Mouse (Mus musculus) midbrain, postnatal 0 days (tissue): Measurements from ENCODE around the gene Lrmda. TPM values are rescaled to one million over a fixed set of nuclear protein-coding genes. Genes with fewer than 3 reads are reported as not detected.

ENCODE experiments used
- ATAC-seq: fragments of 200-750 bp; cut with Nextera tagmentation; 2 replicates; pipeline ENCODE4 v1.8.0; 2017; ENCODE audit warnings: moderate number of reproducible peaks, mild to moderate bottlenecking, moderate TSS enrichment, moderate library complexity; ENCODE audit not compliant: low FRiP score
- DNase-seq: peaks from one replicate; pipeline ENCODE4 v3.0.0-alpha.2; 2015; ENCODE audit warnings: low spot score
- H3K27ac ChIP-seq: fragments of 300-500 bp; sonication (generic); 2 replicates; pipeline ENCODE4 v1.5.1; 2014; ENCODE audit warnings: low read depth, mild to moderate bottlenecking, low read length, mixed read lengths
- H3K27me3 ChIP-seq: fragments of 300-500 bp; sonication (generic); 2 replicates; pipeline ENCODE4 v1.6.1; 2014; ENCODE audit warnings: low read length, control low read depth, mixed read lengths; ENCODE audit not compliant: insufficient read depth
- H3K36me3 ChIP-seq: fragments of 300-500 bp; sonication (generic); 2 replicates; pipeline ENCODE4 v1.6.1; 2014; ENCODE audit warnings: low read length, control low read depth, mixed read lengths; ENCODE audit not compliant: insufficient read depth
- H3K4me1 ChIP-seq: fragments of 300-500 bp; sonication (generic); 2 replicates; pipeline ENCODE4 v1.6.1; 2014; ENCODE audit warnings: mild to moderate bottlenecking, control low read depth, antibody characterized with exemption, low read length, mixed read lengths; ENCODE audit not compliant: insufficient read depth
- H3K4me2 ChIP-seq: fragments of 300-500 bp; sonication (generic); 2 replicates; pipeline ENCODE4 v1.6.1; 2014; ENCODE audit warnings: low read depth, mild to moderate bottlenecking, low read length, mixed read lengths; ENCODE audit not compliant: poor library complexity, severe bottlenecking
- H3K4me3 ChIP-seq: fragments of 300-500 bp; sonication (generic); 2 replicates; pipeline ENCODE4 v1.5.1; 2014; ENCODE audit warnings: low read depth, mild to moderate bottlenecking, low read length, moderate library complexity
- H3K9ac ChIP-seq: fragments of 300-500 bp; sonication (generic); replicated peaks from 2 replicates; pipeline ENCODE4 v1.6.1; 2014; ENCODE audit warnings: mild to moderate bottlenecking, low read length, moderate library complexity, mixed read lengths; ENCODE audit not compliant: poor library complexity, severe bottlenecking
- H3K9me3 ChIP-seq: fragments of 300-500 bp; sonication (generic); 2 replicates; pipeline ENCODE4 v1.6.1; 2016; ENCODE audit warnings: low read length, control low read depth
- CTCF ChIP-seq: IDR thresholded peaks from 2 replicates; pipeline ENCODE4 v1.5.1; 2016; ENCODE audit warnings: antibody characterized with exemption, mild to moderate bottlenecking
- WGBS: fragments of 180-500 bp; shearing (Covaris S2); extraction: QIAGEN DNeasy Blood & Tissue Kit; methylation state at CpG from one replicate; pipeline ENCODE4 v1.1.7; 2014; 5-methylcytosine and 5-hydroxymethylcytosine counted together
- polyA plus RNA-seq: library from polyadenylated mRNA; unstranded; fragments of >200 nt; fragmentation: Nextera tagmentation; extraction: Ambion mirVana; gene quantifications from 2 replicates; pipeline ENCODE4 v1.2.1, GENCODE M21; 2015
- total RNA-seq: library from RNA; depleted of rRNA; stranded (reverse); fragments of >200 nt; gene quantifications from 2 replicates; pipeline ENCODE4 v1.2.3, GENCODE M21; 2014

Lrmda gene
- total and polyA plus RNA-seq, 2 experiments from 2014 or later, result 0.35 TPM; not detected in 1

DNA sequence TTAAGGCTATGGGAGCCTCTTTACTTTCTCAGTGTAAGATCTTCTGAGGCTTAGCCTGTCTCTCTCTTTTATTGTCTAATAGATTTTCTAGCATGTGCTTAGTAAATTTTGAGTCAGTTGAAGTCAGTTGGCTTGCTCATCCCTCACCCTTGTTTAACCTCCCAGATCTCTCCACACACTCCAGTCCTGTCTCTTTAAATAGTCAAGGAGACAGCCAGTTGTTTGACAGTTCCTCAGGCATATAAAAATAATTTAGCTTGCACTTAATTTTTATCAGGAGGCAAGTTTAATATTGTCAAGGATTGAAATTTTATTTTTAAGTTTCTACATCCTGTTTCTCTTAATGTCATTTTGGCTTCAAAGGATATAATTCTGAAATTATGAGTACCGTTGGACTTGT is 303.5 kb downstream of the Lrmda start:
- no peaks in the 10 kb centered on the region for H3K4me1 ChIP-seq
- ATAC-seq (no peak), DNase-seq (no peak)
- no peak for TF ChIP-seq CTCF
- no peaks in the 10 kb centered on the region for H3K9me3 ChIP-seq
- no peak overlapping the region for H3K9ac ChIP-seq
- no peaks in the 10 kb centered on the region for H3K27me3 ChIP-seq
- H3K4me3 ChIP-seq, result no peak overlapping the region
- no peak overlapping the region for H3K4me2 ChIP-seq
- no peaks in the 10 kb centered on the region for H3K36me3 ChIP-seq
- no peak overlapping the region for H3K27ac ChIP-seq
- 88% methylated on average over 1 of the region's 1 CpGs for WGBS

DNA sequence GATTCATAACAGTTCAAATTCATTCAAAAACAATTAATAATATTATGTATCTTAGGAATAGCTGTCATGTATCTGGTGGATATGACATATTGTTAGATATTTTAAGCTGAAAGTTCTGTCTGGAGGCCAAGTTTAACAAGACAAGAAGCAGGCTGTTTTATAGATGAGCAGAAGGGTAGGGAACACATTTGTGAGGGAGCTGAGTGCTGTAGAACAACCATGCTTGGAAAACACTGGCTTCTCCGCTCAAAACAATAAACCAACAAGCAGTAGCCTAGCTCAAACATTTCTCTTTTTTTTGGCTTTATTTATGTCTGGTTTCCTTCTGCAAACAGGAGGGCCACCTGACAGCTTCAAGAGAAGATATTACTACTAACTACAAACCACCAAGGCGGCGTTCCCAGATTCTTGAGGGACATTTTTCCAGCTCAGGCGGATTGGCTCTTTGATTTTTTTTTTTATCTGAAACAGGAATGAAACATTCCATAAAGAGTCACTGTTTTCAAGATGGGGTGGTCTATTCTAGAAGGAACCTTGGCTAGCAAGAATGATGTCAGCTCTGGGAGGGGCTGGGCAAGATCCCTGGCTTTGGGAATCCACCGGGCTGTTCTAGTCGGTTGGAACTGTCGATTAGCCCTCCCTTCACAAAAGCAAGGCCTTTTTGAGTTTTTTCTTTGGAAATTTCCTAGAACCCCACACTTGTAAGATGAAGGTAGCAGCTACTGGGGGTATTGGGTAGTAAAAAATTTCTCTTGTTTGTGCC is 304.2 kb downstream of the Lrmda start:
- Histone ChIP-seq H3K4me1 (no peaks in the 10 kb centered on the region), H3K9ac (no peak overlapping the region), H3K27me3 (no peaks in the 10 kb centered on the region), H3K36me3 (no peaks in the 10 kb centered on the region), H3K9me3 (no peaks in the 10 kb centered on the region), H3K4me3 (no peak overlapping the region), H3K4me2 (no peak overlapping the region), H3K27ac (no peak overlapping the region)
- DNase-seq, result no peak
- WGBS, result 89% methylated on average over 7 of the region's 7 CpGs
- ATAC-seq, result no peak
- TF ChIP-seq CTCF, result no peak

DNA sequence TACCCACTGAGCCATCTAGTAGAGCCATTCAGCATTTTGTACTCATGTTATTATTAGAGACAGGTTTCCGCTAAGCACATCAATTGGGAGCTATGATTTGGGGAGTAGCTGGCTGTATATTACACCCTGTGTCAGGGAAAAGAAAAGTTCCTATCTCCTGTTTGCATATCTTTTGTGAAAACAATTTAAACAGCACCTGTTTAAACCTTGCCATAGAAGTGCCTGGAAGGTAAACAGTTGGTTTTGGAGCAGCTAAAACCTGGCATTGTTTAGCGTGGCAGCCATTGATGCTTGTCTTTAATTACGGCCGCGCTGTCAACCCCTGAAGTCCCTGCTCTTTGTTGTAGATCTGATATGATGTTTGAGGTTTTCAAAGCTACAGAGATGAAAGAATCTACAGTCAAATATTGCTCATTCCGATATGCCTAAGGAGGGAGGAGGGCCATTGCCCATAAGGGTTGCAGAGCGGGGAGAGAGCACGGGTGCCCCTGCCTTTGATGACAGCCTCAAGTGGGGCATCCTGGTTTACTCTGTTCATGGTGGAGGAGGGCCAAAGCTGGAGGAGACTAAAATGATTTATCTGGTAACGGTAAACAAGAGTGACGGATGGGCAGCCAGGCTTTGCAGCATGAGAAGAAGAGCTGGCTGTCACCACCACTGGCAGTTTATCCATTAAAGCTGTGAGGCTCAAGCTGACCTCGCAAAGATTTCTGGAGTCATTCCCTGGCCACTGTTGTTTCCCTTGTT is 306.9 kb downstream of the Lrmda start:
- Histone ChIP-seq H3K27ac (no peak overlapping the region), H3K9ac (no peak overlapping the region), H3K4me1 (no peaks in the 10 kb centered on the region), H3K4me2 (no peak overlapping the region), H3K36me3 (no peaks in the 10 kb centered on the region), H3K27me3 (no peaks in the 10 kb centered on the region), H3K4me3 (no peak overlapping the region), H3K9me3 (no peaks in the 10 kb centered on the region)
- DNase-seq, result no peak
- 83% methylated on average over 11 of the region's 11 CpGs for WGBS
- no peak for ATAC-seq
- no peak for TF ChIP-seq CTCF

DNA sequence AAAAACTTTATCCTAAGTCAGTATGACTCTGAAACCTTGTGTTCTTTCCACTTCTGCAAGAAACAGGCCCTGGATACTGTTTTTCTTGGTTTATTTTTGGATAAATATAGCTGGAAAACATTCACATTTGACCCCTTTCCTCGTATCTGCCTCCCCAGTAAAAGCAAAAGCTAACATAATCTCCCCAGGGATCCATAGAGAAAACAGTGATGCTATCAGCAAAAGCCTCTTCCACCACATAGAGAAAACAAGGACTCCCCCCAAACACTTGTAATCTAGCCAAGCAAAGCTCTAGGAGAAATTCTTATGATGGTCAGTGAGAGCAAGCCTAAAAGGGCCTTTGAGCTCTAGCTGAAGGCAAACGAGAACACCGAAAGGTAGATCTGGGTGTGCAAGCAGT is 309.7 kb downstream of the Lrmda start:
- no peak overlapping the region for H3K4me2 ChIP-seq
- H3K27me3 ChIP-seq, result no peaks in the 10 kb centered on the region
- no peak overlapping the region for H3K9ac ChIP-seq
- peak; percentile 10 for DNase-seq
- no peak overlapping the region for H3K27ac ChIP-seq
- H3K36me3 ChIP-seq, result no peaks in the 10 kb centered on the region
- no peak overlapping the region for H3K4me3 ChIP-seq
- WGBS, result 86% methylated on average over 3 of the region's 3 CpGs
- H3K9me3 ChIP-seq, result no peaks in the 10 kb centered on the region
- TF ChIP-seq CTCF, result no peak
- no peak for ATAC-seq
- H3K4me1 ChIP-seq, result no peaks in the 10 kb centered on the region

DNA sequence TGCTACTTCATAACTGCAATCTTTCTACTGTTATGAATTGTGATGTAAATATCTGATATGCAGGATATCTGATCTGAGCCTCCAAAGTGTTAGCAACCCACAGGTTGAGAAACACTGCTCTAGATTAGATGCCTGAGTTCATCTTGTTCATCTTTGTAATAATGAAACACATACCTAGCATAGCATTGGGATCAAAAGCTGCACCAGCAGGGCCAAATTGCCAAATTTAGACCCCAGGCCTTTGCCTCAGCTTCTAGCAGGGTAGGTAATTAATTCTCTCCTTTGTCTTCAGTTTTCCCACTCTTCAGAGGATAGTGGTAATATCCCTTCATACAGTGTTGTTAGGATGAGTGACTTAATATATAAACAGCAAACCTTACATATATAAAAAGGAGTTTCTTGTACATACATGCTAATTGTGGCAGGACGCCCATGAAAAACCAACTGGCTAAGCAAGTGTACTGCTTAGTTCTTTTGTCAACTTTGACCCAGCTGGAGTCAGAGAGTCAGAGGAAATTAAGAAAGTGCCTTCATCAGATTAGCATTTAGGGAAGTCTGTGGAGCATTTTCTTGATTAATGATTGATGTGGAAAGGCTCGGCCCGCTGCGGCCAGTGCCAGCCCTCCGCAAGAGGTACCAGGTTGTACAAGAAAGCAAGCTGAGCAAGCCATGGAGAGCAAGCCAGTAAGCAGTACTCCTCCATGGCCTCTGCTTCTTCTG is 315.7 kb downstream of the Lrmda start:
- 97% methylated on average over 5 of the region's 5 CpGs for WGBS
- no peaks in the 10 kb centered on the region for H3K36me3 ChIP-seq
- H3K27me3 ChIP-seq, result no peaks in the 10 kb centered on the region
- no peak for ATAC-seq
- no peaks in the 10 kb centered on the region for H3K9me3 ChIP-seq
- H3K4me1 ChIP-seq, result no peaks in the 10 kb centered on the region
- H3K27ac ChIP-seq, result no peak overlapping the region
- no peak for DNase-seq
- no peak overlapping the region for H3K4me3 ChIP-seq
- no peak overlapping the region for H3K4me2 ChIP-seq
- TF ChIP-seq CTCF, result no peak
- no peak overlapping the region for H3K9ac ChIP-seq

DNA sequence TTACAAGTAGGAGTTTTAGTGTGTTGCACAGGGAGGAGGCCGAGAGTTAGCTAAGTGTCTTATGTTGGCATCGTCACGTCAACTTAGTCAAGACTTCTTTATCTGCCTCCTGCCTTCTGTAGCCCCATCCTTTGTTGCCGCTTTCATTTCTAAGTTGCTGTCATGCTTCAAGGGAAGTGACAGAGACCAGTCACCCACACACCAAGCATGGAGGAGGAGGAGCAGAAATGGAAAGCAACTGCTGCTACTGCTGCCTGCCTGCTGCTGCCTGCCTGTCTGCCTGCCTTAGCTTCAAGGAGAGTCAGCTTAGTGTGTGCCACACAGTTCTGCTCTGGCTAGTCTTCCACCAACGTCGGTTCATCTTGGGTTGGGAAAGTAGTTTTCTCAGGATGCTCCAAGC is 319.7 kb downstream of the Lrmda start:
- Histone ChIP-seq H3K36me3 (no peaks in the 10 kb centered on the region), H3K9ac (no peak overlapping the region), H3K27ac (no peak overlapping the region), H3K9me3 (no peaks in the 10 kb centered on the region), H3K4me3 (no peak overlapping the region), H3K27me3 (no peaks in the 10 kb centered on the region), H3K4me1 (no peaks in the 10 kb centered on the region), H3K4me2 (no peak overlapping the region)
- ATAC-seq, result no peak
- WGBS, result 69% methylated on average over 6 of the region's 6 CpGs
- DNase-seq, result no peak
- TF ChIP-seq CTCF, result no peak
